Mouse (Mus musculus): ENCODE results near the gene Cttnbp2nl.

Cttnbp2nl gene

GRCm38 (mm10) chr3:105058627-105059513, 5.9 kb upstream of the Cttnbp2nl start:
- peak; percentile 49 to 58 for DNase-seq

- no peak for DNase-seq
Observed at GRCm38 (mm10) chr3:105055666-105056065, 2.7 kb upstream of the Cttnbp2nl start.

GRCm38 (mm10) chr3:105054952-105055351, 2.0 kb upstream of the Cttnbp2nl start:
- no peak for DNase-seq

DNA sequence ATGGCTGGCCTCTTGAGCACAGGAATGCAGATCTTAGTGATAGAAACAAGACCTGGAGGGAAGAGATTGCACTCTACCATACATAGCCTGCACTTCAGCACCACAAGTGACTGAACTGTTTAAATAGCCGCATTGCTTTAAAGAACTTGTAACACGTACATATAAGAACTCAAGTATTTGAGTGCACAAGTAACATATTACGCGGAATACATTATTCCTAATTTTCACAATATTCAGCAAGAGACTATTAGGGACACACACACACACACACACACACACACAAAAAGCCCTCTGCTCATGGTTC, 704 bp upstream of the Cttnbp2nl start:
- DNase-seq, result no peak

DNA sequence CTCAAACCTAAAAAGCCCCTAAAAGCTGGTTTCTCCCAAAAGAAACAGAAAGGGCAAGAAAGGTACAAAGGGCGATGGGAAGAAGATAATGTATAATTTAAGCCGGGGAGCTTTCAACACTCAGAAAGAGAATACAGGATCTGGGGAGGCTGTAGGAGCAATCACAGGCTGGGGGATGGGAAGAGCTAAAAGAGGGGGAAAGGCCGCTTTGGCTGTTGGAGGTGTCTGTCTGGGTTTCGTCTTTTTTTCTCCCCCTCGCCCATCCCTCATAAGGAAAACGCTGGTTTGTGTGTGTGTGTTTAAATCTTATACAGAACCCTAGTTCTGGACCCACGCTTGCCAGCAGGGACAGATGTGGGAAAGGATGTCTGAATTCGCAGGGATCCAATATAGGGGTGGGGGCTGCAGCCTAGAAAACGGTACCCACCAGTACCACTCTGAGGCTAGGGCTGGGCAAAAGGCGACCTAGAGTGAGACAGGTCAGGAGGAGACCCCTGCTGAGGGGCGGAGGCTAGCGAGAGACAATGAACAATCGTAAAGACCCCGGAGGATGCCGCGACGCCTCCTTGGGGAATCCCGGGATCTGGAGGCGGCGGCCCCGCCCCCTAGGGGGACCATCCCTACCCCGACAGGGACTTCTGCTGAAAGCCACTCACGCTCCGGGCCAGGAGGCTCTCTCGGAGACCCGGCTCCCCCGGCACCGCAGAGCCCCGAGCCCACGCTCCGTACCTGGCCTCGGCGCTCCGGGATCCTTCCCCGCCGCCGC, 592 bp downstream of the Cttnbp2nl start:
- DNase-seq, result no peak

GRCm38 (mm10) chr3:105051103-105051502, 1.8 kb downstream of the Cttnbp2nl start:
- DNase-seq, result no peak

- DNase-seq, result no peak
Observed at GRCm38 (mm10) chr3:105049848-105050247, 3.1 kb downstream of the Cttnbp2nl start.

DNA sequence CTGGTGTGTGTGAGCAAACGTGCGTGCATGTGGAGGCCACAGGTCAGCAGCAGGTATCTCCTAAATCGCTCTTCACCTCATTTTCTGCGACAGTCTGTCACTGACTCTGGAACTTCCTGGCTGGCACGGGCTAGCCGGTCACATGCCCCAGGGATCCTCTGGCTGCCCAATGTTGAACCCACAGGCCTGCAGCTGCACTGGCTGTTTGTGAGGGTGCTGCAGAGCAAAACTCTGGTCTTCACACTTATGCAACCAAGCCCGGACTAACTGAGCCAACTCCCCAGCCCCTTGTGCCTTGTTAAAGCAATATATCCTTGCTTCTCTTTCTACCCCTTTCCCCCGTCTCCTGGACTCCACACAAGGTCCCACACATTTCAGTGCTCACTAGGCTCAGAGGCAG, 5.3 kb downstream of the Cttnbp2nl start:
- DNase-seq, result no peak

GRCm38 (mm10) chr3:105046870-105047269, 6.1 kb downstream of the Cttnbp2nl start:
- DNase-seq, result no peak

DNA sequence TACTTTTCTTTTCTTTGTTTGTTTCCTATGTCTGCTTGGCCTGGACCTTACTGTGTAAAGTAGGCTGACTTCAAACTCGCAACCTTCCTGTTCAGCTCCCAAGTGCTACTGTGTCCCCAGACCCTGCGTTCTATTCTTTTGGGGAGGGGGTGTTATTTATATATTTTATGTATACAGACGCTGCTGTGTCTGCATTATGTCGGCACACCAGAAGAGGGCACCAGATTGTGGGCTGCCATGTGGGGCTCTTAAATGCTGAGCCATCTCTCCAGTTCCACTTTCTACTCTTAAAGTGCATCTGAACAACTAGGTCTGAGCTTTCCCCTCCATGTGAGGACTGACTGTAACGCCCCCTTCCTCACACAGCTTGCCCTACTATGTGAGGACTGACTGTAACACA, 9.2 kb downstream of the Cttnbp2nl start:
- DNase-seq, result no peak

DNA sequence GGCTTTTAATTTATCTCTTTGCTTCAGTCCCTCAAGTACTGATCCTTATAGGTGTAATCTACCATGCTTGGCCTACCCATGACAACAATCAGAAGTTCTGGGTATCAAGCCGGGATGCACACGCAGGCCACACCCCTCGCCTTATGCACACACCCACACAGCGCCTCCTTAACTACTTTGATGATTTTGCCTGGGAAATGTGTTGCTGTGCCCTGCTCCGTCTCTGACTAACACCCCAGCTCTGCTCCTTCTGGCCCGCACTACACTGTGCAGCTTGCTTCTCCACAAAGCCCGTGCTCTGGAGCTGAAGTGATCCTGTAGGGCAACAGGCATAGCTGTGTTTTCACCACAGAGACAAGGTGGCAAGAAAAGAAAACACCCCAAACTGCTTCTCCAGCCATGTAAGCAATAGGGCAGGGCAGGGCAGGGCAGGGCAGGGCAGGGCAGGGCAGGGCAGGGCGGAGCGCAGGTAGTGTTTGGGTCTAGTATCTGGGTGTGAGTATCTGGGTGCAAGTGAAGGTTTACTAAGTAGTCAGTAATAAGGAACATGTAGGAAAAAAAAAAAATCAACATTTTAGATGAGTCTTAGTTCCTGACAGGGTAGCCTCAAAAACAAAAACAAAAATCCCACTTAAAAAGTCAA, 11.8 kb downstream of the Cttnbp2nl start:
- no peak for DNase-seq

DNA sequence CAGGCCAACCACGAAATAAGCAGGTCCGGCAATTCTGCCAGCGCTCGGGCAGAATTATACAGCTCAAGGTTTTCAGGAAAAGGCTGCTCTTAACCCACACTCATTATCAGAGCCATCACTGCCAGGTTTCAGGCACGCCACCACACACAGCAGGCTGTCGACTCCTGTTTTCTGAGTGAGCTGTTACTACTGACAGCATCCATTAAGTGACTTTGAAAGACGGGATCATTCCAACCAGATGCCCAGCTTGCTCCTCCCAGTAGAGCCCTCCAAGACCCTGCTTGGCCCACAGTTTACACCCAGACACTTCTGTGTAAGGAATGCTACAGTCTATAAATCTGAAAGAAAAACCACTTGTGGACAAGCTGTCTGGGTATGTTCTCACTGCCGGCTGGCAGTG, 12.9 kb downstream of the Cttnbp2nl start:
- DNase-seq, result no peak

GRCm38 (mm10) chr3:105037240-105037770, 15.6 kb downstream of the Cttnbp2nl start:
- DNase-seq, result no peak

DNA sequence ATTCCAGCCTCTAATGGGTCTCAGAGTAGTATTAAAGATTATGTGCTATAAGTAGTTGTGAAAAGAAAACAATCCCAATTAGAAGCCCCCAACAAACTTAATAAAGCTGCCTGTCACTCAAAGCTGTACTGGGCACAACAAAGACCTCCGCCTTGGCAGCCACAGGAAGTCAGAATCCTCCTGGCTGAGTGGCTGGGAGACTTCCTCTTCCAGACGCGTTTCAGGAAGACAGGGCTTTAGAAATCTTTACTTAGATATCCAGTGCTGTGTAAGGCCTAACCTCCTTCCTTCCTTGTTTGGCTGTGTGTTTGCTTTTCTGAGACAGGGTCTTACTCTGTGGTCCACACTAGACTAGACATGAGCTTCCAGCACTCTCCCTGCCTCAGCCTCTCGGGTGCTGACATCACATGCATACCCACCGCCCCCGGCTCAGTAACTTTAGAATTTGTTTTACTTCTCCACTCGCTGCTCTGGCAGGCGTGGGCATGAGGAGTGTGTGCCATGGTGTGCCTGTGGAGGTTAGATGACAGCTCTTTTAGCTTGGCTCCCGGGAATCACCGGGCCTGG, 16.6 kb downstream of the Cttnbp2nl start:
- DNase-seq, result no peak

- no peak for DNase-seq
Observed at GRCm38 (mm10) chr3:105023371-105024005, 29.5 kb downstream of the Cttnbp2nl start.

DNA sequence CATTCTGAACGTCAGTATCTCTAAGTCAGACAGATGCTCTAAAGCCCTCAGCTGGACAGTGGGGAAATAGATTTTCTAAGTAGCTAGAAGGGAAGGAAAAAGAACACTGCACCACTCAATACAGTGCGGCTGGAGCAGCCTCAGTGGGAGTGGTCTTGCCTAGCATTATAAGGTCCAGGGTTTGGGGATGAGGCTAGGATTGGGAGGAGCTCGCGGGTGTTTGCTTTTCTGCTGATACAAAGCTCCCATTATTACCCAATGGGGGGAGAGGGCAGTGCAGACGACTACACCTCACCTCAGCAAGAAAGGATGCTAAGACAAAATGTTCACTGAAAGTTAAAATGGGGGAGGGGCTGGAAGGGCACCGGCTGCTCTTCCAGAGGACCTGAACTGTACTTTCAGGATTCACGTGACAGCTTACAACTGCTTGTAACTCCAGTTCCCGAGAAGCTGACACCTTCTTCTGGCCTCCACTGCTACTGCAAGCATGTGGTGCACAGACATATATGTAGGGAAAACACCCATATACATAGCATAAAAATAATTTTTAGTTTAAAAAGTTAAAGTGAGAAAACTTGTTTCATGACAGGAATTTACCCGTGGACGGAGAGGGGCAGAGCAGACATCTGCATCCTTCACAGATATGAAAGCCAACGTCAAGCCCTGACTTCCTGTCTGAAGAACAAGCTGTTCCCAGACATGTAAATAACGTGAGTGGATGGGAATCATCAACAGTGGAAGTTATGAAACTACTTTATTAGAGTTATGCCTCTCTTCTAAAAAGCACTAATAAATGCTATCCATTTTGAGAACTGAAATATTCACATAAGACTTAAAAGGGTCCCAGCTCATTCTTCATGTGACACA, 32.9 kb downstream of the Cttnbp2nl start:
- DNase-seq, result no peak

DNA sequence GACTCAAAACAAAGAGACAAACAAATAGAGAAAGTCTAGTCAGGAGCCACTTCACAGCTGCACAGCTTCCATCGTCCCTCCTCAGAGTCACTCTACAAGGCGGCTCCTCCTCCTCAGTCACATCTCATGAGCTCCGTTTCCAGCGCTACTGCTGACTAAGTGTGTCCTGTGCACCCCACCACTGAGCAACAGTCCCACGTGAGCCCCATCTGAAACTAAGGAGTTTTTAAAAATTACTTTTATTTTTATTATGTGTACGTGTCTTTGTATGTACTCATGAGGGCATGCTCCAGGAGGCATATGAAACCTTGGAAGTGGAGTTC, 34.2 kb downstream of the Cttnbp2nl start:
- no peak for DNase-seq

- no peak for DNase-seq
Observed at GRCm38 (mm10) chr3:105018085-105018782, 34.7 kb downstream of the Cttnbp2nl start.

GRCm38 (mm10) chr3:105017314-105017713, 35.6 kb downstream of the Cttnbp2nl start:
- DNase-seq, result no peak

DNA sequence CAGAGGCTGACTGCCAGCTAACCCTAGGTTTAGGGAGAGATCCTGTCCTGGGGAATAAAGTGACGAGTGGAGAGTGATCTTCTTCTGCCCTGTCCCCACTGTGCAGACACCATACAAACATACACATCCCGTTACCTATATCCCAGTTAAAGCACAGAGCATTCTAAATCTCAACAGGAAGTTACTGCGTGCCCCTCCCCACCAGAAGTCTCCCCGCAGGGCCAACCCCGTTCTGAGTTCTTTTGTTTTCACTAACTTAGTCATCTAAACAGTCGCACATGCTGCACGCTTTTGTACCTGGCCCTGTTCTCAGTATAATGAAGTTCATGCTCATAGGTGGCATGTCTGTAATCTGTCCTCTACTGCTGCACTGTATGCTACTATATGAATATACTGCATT, 36.7 kb downstream of the Cttnbp2nl start:
- no peak for DNase-seq

DNA sequence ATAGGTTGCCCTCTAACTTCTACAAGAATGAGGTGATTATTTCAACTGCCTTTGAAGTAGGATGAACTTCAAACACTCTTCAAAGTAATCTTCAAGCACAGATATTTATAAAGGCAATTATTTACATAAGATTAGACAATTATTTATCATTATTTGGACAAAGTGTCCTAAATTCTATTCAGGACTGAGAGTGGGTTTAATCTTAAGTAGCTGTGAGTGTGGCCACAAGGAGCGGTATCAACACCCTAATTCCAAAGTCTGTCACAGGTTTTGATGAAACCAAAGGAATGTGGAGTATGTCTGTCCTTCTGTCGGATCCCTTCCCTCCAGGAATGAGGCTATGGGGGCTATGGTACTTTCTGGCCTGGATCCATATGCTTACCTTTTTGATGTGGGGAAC, 38.0 kb downstream of the Cttnbp2nl start:
- no peak for DNase-seq
